Mouse (Mus musculus): ENCODE data around the gene Ccdc28a. TPM values are rescaled to one million over a fixed set of nuclear protein-coding genes. Genes with fewer than 3 reads are reported as not detected.

The Ccdc28a gene
- total and polyA plus RNA-seq, 3 experiments = 11.7 to 27.7 (median 17.0) TPM

DNA sequence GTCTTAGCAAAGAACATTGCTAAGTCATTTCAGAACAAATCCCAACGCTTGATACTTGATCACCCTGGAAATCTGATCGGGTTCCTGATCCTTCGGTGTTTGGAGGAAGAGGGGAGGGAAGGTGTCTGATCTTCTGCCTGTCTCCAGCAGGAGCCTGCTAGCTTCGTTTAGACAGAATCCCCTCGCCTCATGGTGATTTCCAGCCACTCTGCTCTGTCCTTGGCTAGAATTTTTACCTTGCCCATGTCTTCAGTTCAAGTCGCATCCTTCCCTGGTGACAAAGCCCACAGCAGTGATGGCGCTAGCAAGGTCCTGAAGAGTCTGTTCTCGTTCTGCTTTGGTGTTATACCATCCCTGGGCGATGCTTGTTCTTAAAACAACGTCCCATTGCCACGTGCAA lies 40.6 kb downstream of the Ccdc28a start:
- no peaks in the 10 kb centered on the region for H3K36me3 ChIP-seq (ENCODE audit: control insufficient read depth, insufficient read depth, low read length)
- intact Hi-C loops (cut with DNase I) = no loop called here
- H3K27me3 ChIP-seq (ENCODE audit: control insufficient read depth, insufficient read depth, low read length) = no peaks in the 10 kb centered on the region
- TF ChIP-seq EP300 (IDR thresholded peaks at IDR 0.05; ENCODE audit: insufficient read depth, low read depth, low read length) = no peak
- no peak for TF ChIP-seq CTCF (IDR thresholded peaks at IDR 0.05)
- TF ChIP-seq POLR2A (IDR thresholded peaks at IDR 0.05; ENCODE audit: insufficient read depth, low read depth, low read length) = no peak
- no peak overlapping the region for H3K27ac ChIP-seq
- H3K4me1 ChIP-seq (ENCODE audit: control insufficient read depth, insufficient read depth, low read length) = peaks cover 3% of the 10 kb centered on the region; the same call in 1 of the 2 replicates
- 81% methylated on average over 11 of the region's 11 CpGs for WGBS
- H3K9ac ChIP-seq (ENCODE audit: low read depth, low read length) = no peak overlapping the region
- H3K79me2 ChIP-seq (replicated peaks; ENCODE audit: control insufficient read depth, insufficient read depth, low read length) = no peaks in the 10 kb centered on the region
- no peak overlapping the region for H3K4me3 ChIP-seq
- no peak for DNase-seq

DNA sequence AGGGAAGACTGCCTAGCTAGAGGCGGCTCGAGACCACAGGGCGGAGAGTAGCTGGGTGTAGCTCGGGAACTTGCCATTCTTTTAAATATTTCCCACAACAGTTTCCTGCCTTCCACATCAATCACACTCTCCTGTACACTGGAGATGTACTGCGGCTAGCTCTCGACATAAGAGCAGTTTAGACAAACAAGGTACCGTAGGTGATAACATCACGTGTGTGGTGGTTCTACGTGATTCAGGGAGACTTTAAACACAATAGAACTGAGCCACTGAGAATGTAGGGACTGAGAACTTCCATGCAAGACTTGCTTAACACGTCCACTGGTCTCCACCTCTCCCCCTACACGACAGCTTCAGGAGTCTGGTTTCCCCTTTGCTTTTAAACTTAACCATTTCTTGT lies 41.6 kb downstream of the Ccdc28a start:
- no peaks in the 10 kb centered on the region for H3K36me3 ChIP-seq (ENCODE audit: control insufficient read depth, insufficient read depth, low read length)
- H3K27ac ChIP-seq = no peak overlapping the region
- no peak overlapping the region for H3K9ac ChIP-seq (ENCODE audit: low read depth, low read length)
- TF ChIP-seq POLR2A (IDR thresholded peaks at IDR 0.05; ENCODE audit: insufficient read depth, low read depth, low read length) (no peak), CTCF (IDR thresholded peaks at IDR 0.05) (no peak), EP300 (IDR thresholded peaks at IDR 0.05; ENCODE audit: insufficient read depth, low read depth, low read length) (no peak)
- H3K4me1 ChIP-seq (ENCODE audit: control insufficient read depth, insufficient read depth, low read length) = peaks cover 3% of the 10 kb centered on the region; the same call in 1 of the 2 replicates
- intact Hi-C loops (cut with DNase I) = no loop called here
- WGBS = 68% methylated on average over 11 of the region's 11 CpGs
- no peaks in the 10 kb centered on the region for H3K79me2 ChIP-seq (replicated peaks; ENCODE audit: control insufficient read depth, insufficient read depth, low read length)
- no peak overlapping the region for H3K4me3 ChIP-seq
- H3K27me3 ChIP-seq (ENCODE audit: control insufficient read depth, insufficient read depth, low read length) = no peaks in the 10 kb centered on the region
- DNase-seq = no peak

DNA sequence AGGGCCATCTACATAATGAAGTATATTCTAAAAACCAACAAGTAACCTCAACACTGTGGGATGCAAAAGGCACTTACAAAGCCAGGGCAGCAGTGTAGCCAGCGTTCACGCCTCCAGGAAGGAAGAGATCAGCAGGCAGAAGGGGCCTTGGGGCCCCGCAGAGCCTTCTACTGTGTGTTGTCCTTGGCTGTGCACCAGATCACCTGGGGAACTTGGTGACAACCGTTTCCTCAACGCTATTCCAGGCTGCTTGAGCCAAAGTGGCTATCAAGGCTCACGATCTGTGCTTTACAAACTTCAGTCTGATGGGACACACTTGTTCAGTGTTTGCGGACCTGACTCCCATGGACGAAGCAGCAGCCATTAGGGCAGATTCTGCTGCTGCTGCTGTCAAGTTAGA lies 43.1 kb downstream of the Ccdc28a start:
- Histone ChIP-seq H3K4me1 (ENCODE audit: control insufficient read depth, insufficient read depth, low read length) (peaks cover 2% of the 10 kb centered on the region; the same call in 1 of the 2 replicates), H3K27me3 (ENCODE audit: control insufficient read depth, insufficient read depth, low read length) (no peaks in the 10 kb centered on the region), H3K4me3 (no peak overlapping the region), H3K27ac (no peak overlapping the region), H3K79me2 (replicated peaks; ENCODE audit: control insufficient read depth, insufficient read depth, low read length) (no peaks in the 10 kb centered on the region), H3K36me3 (ENCODE audit: control insufficient read depth, insufficient read depth, low read length) (no peaks in the 10 kb centered on the region), H3K9ac (ENCODE audit: low read depth, low read length) (no peak overlapping the region)
- TF ChIP-seq EP300 (IDR thresholded peaks at IDR 0.05; ENCODE audit: insufficient read depth, low read depth, low read length) = no peak
- no peak for TF ChIP-seq CTCF (IDR thresholded peaks at IDR 0.05)
- TF ChIP-seq POLR2A (IDR thresholded peaks at IDR 0.05; ENCODE audit: insufficient read depth, low read depth, low read length) = no peak
- DNase-seq = no peak
- intact Hi-C loops (cut with DNase I) = no loop called here
- WGBS = 16% methylated on average over 8 of the region's 8 CpGs

DNA sequence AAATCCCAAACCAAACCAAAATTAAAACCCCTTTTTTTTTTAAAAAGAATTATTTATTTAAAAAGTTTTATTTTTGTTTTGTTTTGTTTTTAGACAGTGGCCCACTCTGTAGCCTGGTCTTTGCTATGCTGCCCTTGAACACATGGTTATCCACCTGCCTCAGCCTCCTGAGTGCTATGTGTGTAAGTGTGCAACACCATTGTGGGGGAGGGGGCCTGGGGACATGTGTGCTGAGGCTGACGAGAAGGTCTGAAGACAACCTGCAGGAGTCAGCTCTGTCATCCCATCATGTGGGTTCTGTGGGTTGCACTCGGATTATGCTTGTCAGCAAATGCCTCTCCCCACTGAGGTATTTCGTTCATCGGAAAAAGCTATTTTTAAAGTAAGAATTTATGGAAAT lies 45.3 kb downstream of the Ccdc28a start:
- no peak overlapping the region for H3K9ac ChIP-seq (ENCODE audit: low read depth, low read length)
- H3K4me1 ChIP-seq (ENCODE audit: control insufficient read depth, insufficient read depth, low read length) = peaks cover 2% of the 10 kb centered on the region; the same call in 1 of the 2 replicates
- no peaks in the 10 kb centered on the region for H3K27me3 ChIP-seq (ENCODE audit: control insufficient read depth, insufficient read depth, low read length)
- H3K4me3 ChIP-seq = no peak overlapping the region
- H3K36me3 ChIP-seq (ENCODE audit: control insufficient read depth, insufficient read depth, low read length) = no peaks in the 10 kb centered on the region
- H3K79me2 ChIP-seq (replicated peaks; ENCODE audit: control insufficient read depth, insufficient read depth, low read length) = no peaks in the 10 kb centered on the region
- no peak for TF ChIP-seq POLR2A (IDR thresholded peaks at IDR 0.05; ENCODE audit: insufficient read depth, low read depth, low read length)
- TF ChIP-seq EP300 (IDR thresholded peaks at IDR 0.05; ENCODE audit: insufficient read depth, low read depth, low read length) = no peak
- no peak for TF ChIP-seq CTCF (IDR thresholded peaks at IDR 0.05)
- intact Hi-C loops (cut with DNase I) = no loop called here
- no peak overlapping the region for H3K27ac ChIP-seq
- WGBS = 74% methylated on average over 4 of the region's 4 CpGs
- DNase-seq = no peak

DNA sequence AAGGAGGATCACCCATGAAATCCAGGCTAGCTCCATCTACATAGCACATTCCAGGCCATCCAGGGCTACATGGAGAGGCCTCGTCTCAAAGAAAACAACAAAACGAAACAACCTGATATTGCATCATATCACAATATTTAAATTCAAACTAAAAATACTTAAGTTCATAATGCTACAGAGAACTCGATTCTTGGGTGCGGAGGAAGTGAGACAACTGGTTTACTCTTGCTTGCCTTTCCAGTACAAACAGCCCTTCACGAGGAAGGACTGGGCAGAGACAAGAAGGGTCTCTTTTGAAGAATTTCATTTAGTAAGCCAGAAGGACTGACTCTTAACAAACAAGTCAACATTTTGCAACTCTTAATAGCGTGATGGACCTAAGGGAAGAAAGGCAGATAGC lies 46.2 kb downstream of the Ccdc28a start:
- Histone ChIP-seq H3K27ac (no peak overlapping the region), H3K4me1 (ENCODE audit: control insufficient read depth, insufficient read depth, low read length) (peaks cover 2% of the 10 kb centered on the region; the same call in 1 of the 2 replicates), H3K27me3 (ENCODE audit: control insufficient read depth, insufficient read depth, low read length) (no peaks in the 10 kb centered on the region), H3K36me3 (ENCODE audit: control insufficient read depth, insufficient read depth, low read length) (no peaks in the 10 kb centered on the region), H3K9ac (ENCODE audit: low read depth, low read length) (no peak overlapping the region), H3K79me2 (replicated peaks; ENCODE audit: control insufficient read depth, insufficient read depth, low read length) (no peaks in the 10 kb centered on the region), H3K4me3 (no peak overlapping the region)
- TF ChIP-seq CTCF (IDR thresholded peaks at IDR 0.05) (no peak), EP300 (IDR thresholded peaks at IDR 0.05; ENCODE audit: insufficient read depth, low read depth, low read length) (no peak), POLR2A (IDR thresholded peaks at IDR 0.05; ENCODE audit: insufficient read depth, low read depth, low read length) (no peak)
- DNase-seq = no peak
- 74% methylated on average over 6 of the region's 6 CpGs for WGBS
- intact Hi-C loops (cut with DNase I) = no loop called here

DNA sequence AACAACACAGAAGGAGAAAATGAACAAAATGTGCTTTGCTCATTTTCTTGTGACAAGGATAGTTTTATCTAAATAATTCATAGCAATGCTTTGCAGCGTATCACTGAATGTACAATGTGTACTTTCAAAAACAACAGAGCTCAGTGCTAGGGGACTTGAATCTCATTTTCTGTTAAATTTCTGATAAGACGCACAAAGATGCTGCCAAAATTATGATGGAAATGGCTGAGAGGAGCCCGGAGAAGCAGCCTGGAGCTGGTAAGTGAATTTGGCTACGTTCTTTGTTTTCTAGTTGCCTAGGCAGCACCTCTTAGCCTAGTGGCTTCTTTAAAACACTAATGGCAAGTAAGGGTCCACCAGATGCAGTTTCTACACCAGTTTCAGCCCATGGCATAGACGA lies 52.6 kb downstream of the Ccdc28a start:
- no peaks in the 10 kb centered on the region for H3K36me3 ChIP-seq (ENCODE audit: control insufficient read depth, insufficient read depth, low read length)
- no peaks in the 10 kb centered on the region for H3K4me1 ChIP-seq (ENCODE audit: control insufficient read depth, insufficient read depth, low read length)
- no peak overlapping the region for H3K4me3 ChIP-seq
- TF ChIP-seq EP300 (IDR thresholded peaks at IDR 0.05; ENCODE audit: insufficient read depth, low read depth, low read length) (no peak), CTCF (IDR thresholded peaks at IDR 0.05) (no peak), POLR2A (IDR thresholded peaks at IDR 0.05; ENCODE audit: insufficient read depth, low read depth, low read length) (no peak)
- peak in 1 of 2 experiments; percentile 3 for DNase-seq
- no peak overlapping the region for H3K9ac ChIP-seq (ENCODE audit: low read depth, low read length)
- H3K79me2 ChIP-seq (replicated peaks; ENCODE audit: control insufficient read depth, insufficient read depth, low read length) = no peaks in the 10 kb centered on the region
- H3K27me3 ChIP-seq (ENCODE audit: control insufficient read depth, insufficient read depth, low read length) = no peaks in the 10 kb centered on the region
- 73% methylated on average over 5 of the region's 5 CpGs for WGBS
- no peak overlapping the region for H3K27ac ChIP-seq
- intact Hi-C loops (cut with DNase I) = no loop called here

Data from heart, adult 2 months (tissue).